In the genomic region with DNA sequence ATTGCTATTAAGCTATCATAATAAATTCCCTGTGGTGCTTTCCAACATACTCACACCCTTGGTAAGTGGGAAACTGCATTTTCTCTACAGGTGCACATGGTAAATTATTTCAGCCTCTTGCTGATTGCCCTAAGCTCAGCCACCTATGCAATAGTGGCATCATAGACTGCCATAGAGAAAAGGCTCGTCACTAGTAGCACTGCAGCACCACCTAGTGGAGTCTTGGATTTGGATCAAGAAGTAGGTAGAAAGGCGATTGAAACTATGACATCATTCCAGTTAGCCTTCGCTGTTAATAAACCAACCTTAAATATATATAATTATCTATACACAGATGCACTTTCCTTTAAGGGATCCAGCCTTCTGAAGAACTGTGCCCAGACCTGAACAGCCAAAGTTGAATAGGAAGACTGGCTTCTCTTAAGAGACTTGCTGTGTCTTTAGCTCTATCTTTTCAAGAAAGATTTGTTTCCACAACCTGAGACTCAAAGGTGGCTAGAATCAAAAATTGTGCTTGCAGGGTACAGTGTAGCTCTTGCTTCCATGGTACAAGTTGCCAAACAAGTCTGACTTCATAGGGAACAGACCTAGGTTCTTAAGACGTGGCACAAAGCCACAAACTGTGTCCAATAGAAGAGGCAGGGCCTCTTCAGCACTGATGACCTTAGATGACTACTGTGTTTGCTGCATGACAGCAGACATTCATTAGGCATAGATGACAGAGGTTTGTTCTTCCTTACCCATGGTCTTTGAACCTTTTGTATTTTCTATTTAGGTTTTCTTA, we compare ENCODE assay signal across 8 mouse cellular contexts. TPM values are rescaled to one million over a fixed set of nuclear protein-coding genes. Genes with fewer than 3 reads are reported as not detected.
DNase-seq lines count a peak whose midpoint lies in the region; ATAC-seq and TF ChIP-seq lines count a peak whose summit lies in the region.
"Had no signal": no experiment of that assay in that cellular context is flagged by ENCODE, and none has a peak within 500 bp of the region (broad histone marks: within the 10 kb centered on the region; RNA-seq: fewer than 3 reads in every experiment).

No protein-coding gene starts in this region.

- peak; percentile 84; the same call in 1 of the 2 replicates for TF ChIP-seq CTCF in brain, embryonic 14.5 days (IDR thresholded peaks at IDR 0.05; ENCODE audit: borderline replicate concordance, extremely low read depth, insufficient read depth, insufficient read length)

- peak; percentile 90 for DNase-seq in NIH3T3 (ENCODE audit: low read depth)
- peak; percentile 92 for DNase-seq in brain, embryonic 14.5 days (ENCODE audit: low read depth)
- DNase-seq in forebrain, embryonic 10.5 days (ENCODE audit: extremely low spot score, low spot score) = peak; percentile 49
- DNase-seq in left cerebral cortex, adult 9 months (ENCODE audit: low spot score in 2 of 2) = peak; percentile 55 to 88
- peak; percentile 77 for DNase-seq in mesoderm, embryonic 11.5 days (ENCODE audit: low read depth, low spot score)
- DNase-seq in right cerebral cortex, postnatal 25 days = peak; percentile 50

- H3K36me3 ChIP-seq in forebrain, embryonic 10.5 days (replicated peaks) = no peaks in the 10 kb centered on the region
- peaks cover 53% of the 10 kb centered on the region for H3K36me3 ChIP-seq in hindbrain, embryonic 15.5 days

- H3K27ac ChIP-seq in forebrain, embryonic 10.5 days = no peak overlapping the region
- no peak overlapping the region for H3K27ac ChIP-seq in hindbrain, embryonic 15.5 days (replicated peaks)
- H3K27ac ChIP-seq: limb, embryonic 15.5 days had no signal

- H3K9ac ChIP-seq in hindbrain, embryonic 15.5 days = 0 out of 2 replicates have a peak overlapping the region, but pooled peaks have one; percentile 3
- H3K9ac ChIP-seq: limb, embryonic 15.5 days had no signal

- no peaks in the 10 kb centered on the region for H3K27me3 ChIP-seq in forebrain, embryonic 10.5 days (ENCODE audit: poor library complexity, severe bottlenecking)
- no peaks in the 10 kb centered on the region for H3K27me3 ChIP-seq in hindbrain, embryonic 15.5 days
- H3K27me3 ChIP-seq: limb, embryonic 15.5 days had no signal

- H3K4me2 ChIP-seq in hindbrain, embryonic 15.5 days = no peak overlapping the region
- H3K4me2 ChIP-seq: limb, embryonic 15.5 days had no signal

- 44% methylated on average over 4 of the region's 4 CpGs for WGBS in forebrain, embryonic 10.5 days
- 37% methylated on average over 4 of the region's 4 CpGs for WGBS in hindbrain, embryonic 15.5 days

- no peaks in the 10 kb centered on the region for H3K4me1 ChIP-seq in forebrain, embryonic 10.5 days
- H3K4me1 ChIP-seq in hindbrain, embryonic 15.5 days (replicated peaks) = no peaks in the 10 kb centered on the region
- H3K4me1 ChIP-seq: limb, embryonic 15.5 days had no signal

- H3K9me3 ChIP-seq in forebrain, embryonic 10.5 days = no peaks in the 10 kb centered on the region
- H3K9me3 ChIP-seq in hindbrain, embryonic 15.5 days = no peaks in the 10 kb centered on the region
- H3K9me3 ChIP-seq: limb, embryonic 15.5 days had no signal

- ATAC-seq in hindbrain, embryonic 15.5 days (ENCODE audit: low FRiP score, low read depth) = peak; percentile 79

- no peak overlapping the region for H3K4me3 ChIP-seq in forebrain, embryonic 10.5 days
- H3K4me3 ChIP-seq in hindbrain, embryonic 15.5 days = no peak overlapping the region
- H3K4me3 ChIP-seq: limb, embryonic 15.5 days had no signal

- TF ChIP-seq POLR2A in brain, embryonic 14.5 days (IDR thresholded peaks at IDR 0.05; ENCODE audit: borderline replicate concordance, extremely low read depth, insufficient read depth, insufficient read length, poor library complexity, severe bottlenecking) = no peak

RNA-seq across cellular contexts. Expression of a gene that starts 41.4 kb away (rescaled TPM):
- 33.0 and 36.9 TPM in 2 replicates for polyA plus RNA-seq in brain, embryonic 14.5 days (2012; rRNA removed)
- 14.5 and 15.4 TPM in 2 replicates for polyA plus RNA-seq in forebrain, embryonic 10.5 days (2016; fragmentation: Nextera tagmentation; extraction: Ambion mirVana)
- 54.9 and 58.4 TPM in 2 replicates for polyA plus RNA-seq in hindbrain, embryonic 15.5 days (2015; fragmentation: Nextera tagmentation; extraction: Ambion mirVana)

RNA-seq across cellular contexts. Expression of a gene that starts 56.0 kb away (rescaled TPM):
- 4.9 and 8.9 TPM in 2 replicates for polyA plus RNA-seq in brain, embryonic 14.5 days (2012; rRNA removed)
- 0.28 and 0.74 TPM in 2 replicates for polyA plus RNA-seq in forebrain, embryonic 10.5 days (2016; fragmentation: Nextera tagmentation; extraction: Ambion mirVana)
- 6.1 and 8.0 TPM in 2 replicates for polyA plus RNA-seq in hindbrain, embryonic 15.5 days (2015; fragmentation: Nextera tagmentation; extraction: Ambion mirVana)
